Mouse (Mus musculus) ES-E14 (cell line): ENCODE results near the gene Cyp2u1. TPM values are rescaled to one million over a fixed set of nuclear protein-coding genes. Genes with fewer than 3 reads are reported as not detected.
A peak's percentile ranks its signal among the peaks of the same experiment; 100 is the strongest.
"Not testable (repeated sequence)": the region's sequence is repeated elsewhere in the genome, so short reads cannot be mapped to it uniquely, and the experiment has no call there.

Experiments used
- DNase-seq: peaks from one replicate; pipeline ENCODE4 v3.0.0-alpha.2; 2013; ENCODE audit warnings: low read depth, low spot score
- H3K27ac ChIP-seq: 2 replicates; pipeline ENCODE4 v1.5.1; 2012; ENCODE audit warnings: low read depth, mild to moderate bottlenecking, low read length, moderate library complexity, mixed read lengths; ENCODE audit not compliant: poor library complexity, insufficient read depth, severe bottlenecking
- H3K36me3 ChIP-seq: 2 replicates; pipeline ENCODE4 v1.6.1; 2012; ENCODE audit warnings: mild to moderate bottlenecking, low read length, moderate library complexity, mixed read lengths; ENCODE audit not compliant: control insufficient read depth, poor library complexity, insufficient read depth, severe bottlenecking
- H3K4me1 ChIP-seq, 2 experiments: fragments of 150-350 bp in 1 of 2; sonication (generic) in 1 of 2; 2 replicates each; pipeline ENCODE4 v1.6.1; 2012; ENCODE audit warnings: low read length in 2 of 2, mild to moderate bottlenecking in 1 of 2, mixed read lengths in 1 of 2; ENCODE audit not compliant: control insufficient read depth in 2 of 2, insufficient read depth in 2 of 2, poor library complexity in 1 of 2
- H3K4me3 ChIP-seq, 2 experiments: fragments of 150-350 bp in 1 of 2; sonication (generic) in 1 of 2; 2 replicates each; pipeline ENCODE4 v1.5.1; 2012; ENCODE audit warnings: low read length in 2 of 2, low read depth in 1 of 2, mild to moderate bottlenecking in 1 of 2, mixed read lengths in 1 of 2; ENCODE audit not compliant: insufficient read depth in 1 of 2, poor library complexity in 1 of 2, severe bottlenecking in 1 of 2
- H3K9ac ChIP-seq: 2 replicates; pipeline ENCODE4 v1.6.1; 2012; ENCODE audit warnings: low read depth, mild to moderate bottlenecking, low read length, mixed read lengths; ENCODE audit not compliant: poor library complexity, insufficient read depth, severe bottlenecking
- H3K9me3 ChIP-seq: fragments of 150-350 bp; sonication (generic); 2 replicates; pipeline ENCODE4 v1.6.1; 2012; ENCODE audit warnings: low read depth, mild to moderate bottlenecking, low read length; ENCODE audit not compliant: control insufficient read depth, insufficient read depth
- CHD2 ChIP-seq: IDR thresholded peaks from 2 replicates; pipeline ENCODE4 v1.6.1; 2014; ENCODE audit warnings: mild to moderate bottlenecking, low read depth, low read length, inconsistent platforms
- HCFC1 ChIP-seq: IDR thresholded peaks from 2 replicates; pipeline ENCODE4 v1.6.1; 2012; ENCODE audit warnings: low read length, inconsistent platforms, borderline replicate concordance; ENCODE audit not compliant: insufficient read depth
- MAFK ChIP-seq: IDR thresholded peaks from 2 replicates; pipeline ENCODE4 v1.6.1; 2014; ENCODE audit warnings: mild to moderate bottlenecking, low read depth, low read length, inconsistent platforms; ENCODE audit not compliant: insufficient read depth
- ZC3H11A ChIP-seq: IDR thresholded peaks from 2 replicates; pipeline ENCODE4 v1.6.1; 2012; ENCODE audit warnings: low read depth, mild to moderate bottlenecking, inconsistent platforms, low read length, borderline replicate concordance
- ZNF384 ChIP-seq: IDR thresholded peaks from 2 replicates; pipeline ENCODE4 v1.6.1; 2012; ENCODE audit warnings: low read depth, low read length, inconsistent platforms
- in situ Hi-C, 2 experiments: fragments of 600-800 bp; cut with MboI; formaldehyde crosslinking; loops; one replicate each; pipeline ENCODE4 v1.15.1; 2025; ENCODE audit warnings: low sequenced_read_pairs in 2 of 2, inconsistent platforms in 1 of 2; ENCODE audit not compliant: unreplicated experiment in 2 of 2
- total RNA-seq: library from RNA; depleted of rRNA; stranded (reverse); fragments of 300-350 nt; gene quantifications from 2 replicates; pipeline ENCODE4 v1.2.3, GENCODE M21; 2012

Cyp2u1 gene
- total RNA-seq, 1 experiment: 1.7 TPM

- no peak overlapping the region for H3K4me3 ChIP-seq
- H3K27ac ChIP-seq: no peak overlapping the region
- in situ Hi-C loops: no loop called here
- no peak for TF ChIP-seq HCFC1
- TF ChIP-seq CHD2: no peak
- peak; percentile 59; the same call in 1 of the 2 replicates for TF ChIP-seq ZC3H11A
- TF ChIP-seq MAFK: no peak
- TF ChIP-seq ZNF384: peak; percentile 91
- peak; percentile 34 for DNase-seq
- no peak overlapping the region for H3K9ac ChIP-seq
- H3K4me1 ChIP-seq: no peaks in the 10 kb centered on the region
- H3K36me3 ChIP-seq: no peaks in the 10 kb centered on the region
- no peaks in the 10 kb centered on the region for H3K9me3 ChIP-seq
Measured at GRCm38 (mm10) chr3:131347831-131348578, 45.0 kb upstream of the Cyp2u1 start.

- H3K9ac ChIP-seq: no peak overlapping the region
- no peak overlapping the region for H3K27ac ChIP-seq
- no peak for DNase-seq
- no peak overlapping the region for H3K4me3 ChIP-seq
- TF ChIP-seq MAFK: no peak
- no peaks in the 10 kb centered on the region for H3K4me1 ChIP-seq
- in situ Hi-C loops: no loop called here
- H3K9me3 ChIP-seq: no peaks in the 10 kb centered on the region
- no peaks in the 10 kb centered on the region for H3K36me3 ChIP-seq
Measured at GRCm38 (mm10) chr3:131345903-131346302, 42.9 kb upstream of the Cyp2u1 start.

- 0 out of 4 replicates have a peak, but pooled peaks cover 0 to 2% of the 10 kb centered on the region in 2 experiments for H3K4me1 ChIP-seq
- in situ Hi-C loops: no loop called here
- no peak for DNase-seq
- H3K36me3 ChIP-seq: no peaks in the 10 kb centered on the region
- no peak overlapping the region for H3K9ac ChIP-seq
- H3K27ac ChIP-seq: no peak overlapping the region
- H3K9me3 ChIP-seq: no peaks in the 10 kb centered on the region
- TF ChIP-seq HCFC1 (no peak), ZC3H11A (no peak), MAFK (no peak), ZNF384 (no peak), CHD2 (no peak)
- H3K4me3 ChIP-seq: no peak overlapping the region
Measured at GRCm38 (mm10) chr3:131343311-131343710, 40.3 kb upstream of the Cyp2u1 start.

- Histone ChIP-seq H3K4me1 (0 out of 4 replicates have a peak, but pooled peaks cover 0 to 2% of the 10 kb centered on the region in 2 experiments), H3K36me3 (no peaks in the 10 kb centered on the region; the same call in 1 of the 2 replicates), H3K4me3 (no peak overlapping the region), H3K27ac (no peak overlapping the region), H3K9me3 (no peaks in the 10 kb centered on the region), H3K9ac (no peak overlapping the region)
- no peak for DNase-seq
- TF ChIP-seq CHD2: no peak
- TF ChIP-seq ZC3H11A: no peak
- no peak for TF ChIP-seq ZNF384
- no peak for TF ChIP-seq MAFK
- TF ChIP-seq HCFC1: no peak
- in situ Hi-C loops: no loop called here
Measured at GRCm38 (mm10) chr3:131340885-131341284, 37.9 kb upstream of the Cyp2u1 start.

- Histone ChIP-seq H3K4me1 (0 out of 4 replicates have a peak, but pooled peaks cover 0 to 2% of the 10 kb centered on the region in 2 experiments), H3K9me3 (no peaks in the 10 kb centered on the region), H3K9ac (no peak overlapping the region), H3K4me3 (no peak overlapping the region), H3K36me3 (no peaks in the 10 kb centered on the region; the same call in 1 of the 2 replicates), H3K27ac (no peak overlapping the region)
- no peak for DNase-seq
- in situ Hi-C loops: no loop called here
- no peak for TF ChIP-seq ZC3H11A
- TF ChIP-seq MAFK: no peak
- TF ChIP-seq CHD2: no peak
- no peak for TF ChIP-seq ZNF384
- TF ChIP-seq HCFC1: no peak
Measured at GRCm38 (mm10) chr3:131339280-131339679, 36.3 kb upstream of the Cyp2u1 start.

GRCm38 (mm10) chr3:131337749-131338148 is 34.7 kb upstream of the Cyp2u1 start:
- H3K4me1 ChIP-seq, H3K4me3 ChIP-seq, H3K9me3 ChIP-seq, in situ Hi-C loops, H3K36me3 ChIP-seq, H3K9ac ChIP-seq, DNase-seq, H3K27ac ChIP-seq: not testable (repeated sequence)
